Mouse (Mus musculus): ENCODE data around the gene Plcl1.

The Plcl1 gene

DNA sequence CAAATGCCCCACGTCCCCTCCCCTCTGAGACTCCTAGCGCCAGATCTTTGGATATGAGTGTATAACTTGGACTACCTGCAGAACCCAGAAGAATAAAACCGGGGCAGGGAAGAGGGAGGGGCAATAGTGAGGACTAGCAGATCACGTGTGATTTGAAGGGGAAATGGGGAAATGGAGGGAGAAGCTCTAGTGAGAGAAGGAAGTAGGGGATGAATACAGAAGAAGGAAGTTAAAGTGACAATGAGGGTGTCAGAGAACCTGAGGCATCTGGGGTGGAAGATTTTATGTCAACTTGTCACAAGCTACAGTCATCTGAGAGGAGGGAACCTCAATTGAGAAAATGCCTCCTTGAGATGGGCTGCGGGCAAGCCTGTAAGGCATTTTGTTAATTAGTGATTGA is 119.4 kb downstream of the Plcl1 start:
- no peak for DNase-seq (ENCODE audit: low spot score)

DNA sequence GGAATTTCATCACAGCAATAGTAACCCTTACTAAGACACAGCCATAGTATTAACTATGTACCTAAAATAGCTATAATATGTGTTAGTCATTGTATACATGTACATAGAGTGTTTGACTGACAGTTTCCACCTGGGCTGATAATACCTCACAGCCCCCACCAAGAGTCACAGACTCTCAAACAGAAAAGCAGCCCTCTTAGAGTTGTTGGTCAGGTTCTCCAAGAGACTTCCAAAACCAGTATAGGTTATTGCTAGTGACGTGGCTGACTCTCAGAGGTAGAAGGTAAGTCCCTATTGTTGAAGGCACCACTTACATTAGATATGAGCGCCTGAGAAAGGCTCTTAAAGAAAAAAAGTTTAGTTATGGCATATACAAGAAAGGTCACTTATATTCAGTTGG is 120.0 kb downstream of the Plcl1 start:
- DNase-seq (ENCODE audit: low spot score): no peak

DNA sequence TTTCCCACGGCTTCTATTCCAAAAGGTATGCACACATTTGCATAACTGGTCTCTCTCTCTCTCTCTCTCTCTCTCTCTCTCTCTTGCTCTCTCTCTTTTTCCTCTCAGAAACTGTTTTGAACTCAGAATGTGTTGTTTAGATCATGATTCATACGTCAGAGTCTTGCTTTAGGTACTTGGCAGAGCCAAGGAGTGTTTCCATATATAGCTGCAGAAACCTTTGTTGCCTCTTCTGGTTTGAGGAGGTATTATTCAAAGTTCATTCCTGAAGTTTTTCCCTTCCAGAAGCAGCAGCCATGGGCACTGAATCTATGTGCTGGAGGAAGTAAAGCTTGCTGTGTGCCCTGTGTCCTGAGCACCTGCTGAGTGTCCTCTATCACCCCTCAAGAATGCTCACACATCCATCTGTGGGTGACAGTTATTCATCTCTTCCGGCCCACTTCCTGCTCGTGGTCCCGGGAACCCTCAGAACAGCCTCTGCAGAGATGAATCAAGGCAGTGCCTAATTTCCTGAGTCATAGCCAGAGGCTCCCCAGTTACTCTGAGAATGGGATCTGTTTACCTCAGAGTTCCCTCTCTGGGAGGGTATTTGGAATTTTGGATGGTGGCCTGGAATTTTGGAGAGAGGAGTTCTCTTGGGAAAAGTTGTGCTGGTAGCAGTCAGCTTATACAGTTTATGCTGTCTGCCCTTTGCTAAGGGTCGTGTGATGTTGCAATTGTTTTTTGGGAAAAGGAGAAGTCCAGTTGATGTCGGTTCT is 123.0 kb downstream of the Plcl1 start:
- no peak for DNase-seq (ENCODE audit: low spot score)

DNA sequence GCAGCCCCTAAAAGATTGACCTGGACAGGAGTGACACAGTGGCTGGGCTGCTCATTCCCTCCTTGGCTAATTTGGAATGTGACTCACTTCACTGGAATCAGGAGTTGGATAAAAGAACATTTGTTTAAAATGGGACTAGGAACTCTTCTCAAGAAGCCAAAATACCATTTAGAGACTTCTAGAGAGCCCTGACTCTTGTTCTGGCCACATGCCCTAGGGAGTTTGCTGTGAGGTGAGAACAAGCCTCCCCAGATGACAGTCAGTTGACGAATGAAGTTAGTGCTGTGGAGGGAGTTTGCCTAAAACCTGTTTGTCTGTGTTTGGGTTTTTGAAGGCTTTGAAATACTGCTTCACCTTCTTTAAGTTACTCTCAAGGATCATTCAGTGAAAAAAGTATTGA is 128.1 kb downstream of the Plcl1 start:
- no peak for DNase-seq (ENCODE audit: low spot score)

DNA sequence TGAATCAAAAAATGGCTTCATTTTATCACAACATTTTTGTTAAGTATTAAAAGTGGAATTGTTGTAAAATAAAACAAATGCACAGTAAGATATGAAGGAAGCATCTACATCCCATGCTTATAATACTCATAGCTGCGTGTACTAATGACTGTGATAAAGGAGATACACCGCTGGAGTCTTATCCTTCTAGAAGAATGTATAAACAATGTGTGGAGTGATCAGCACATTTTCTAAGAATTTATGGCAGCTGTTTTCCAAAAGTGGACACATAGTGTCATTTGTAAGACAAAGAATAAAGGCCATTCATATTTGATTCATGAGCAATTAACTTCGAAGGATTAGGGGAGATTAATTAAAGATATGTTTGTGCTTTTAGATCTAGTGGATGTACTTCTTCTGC is 148.7 kb downstream of the Plcl1 start:
- DNase-seq (ENCODE audit: low spot score): no peak

DNA sequence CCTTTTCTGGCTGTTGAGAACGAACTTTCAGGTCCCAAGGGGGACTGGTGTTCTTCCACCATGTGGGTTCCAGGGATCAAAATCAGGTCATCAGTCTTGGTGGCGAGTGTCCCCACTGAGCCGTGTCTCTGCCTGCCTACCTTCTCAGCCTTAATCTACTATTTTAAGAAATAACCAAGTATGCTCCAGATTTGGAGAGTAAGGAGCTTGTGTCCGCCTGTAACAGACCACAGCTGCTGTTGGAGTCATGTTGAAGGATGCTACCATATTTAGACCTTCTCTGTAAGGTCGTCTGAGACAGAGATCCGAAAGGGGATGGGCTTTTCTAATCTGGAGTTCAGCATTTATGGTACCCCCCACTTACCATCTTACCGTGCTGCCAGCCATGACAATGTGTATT is 152.2 kb downstream of the Plcl1 start:
- no peak for DNase-seq (ENCODE audit: low spot score)

DNA sequence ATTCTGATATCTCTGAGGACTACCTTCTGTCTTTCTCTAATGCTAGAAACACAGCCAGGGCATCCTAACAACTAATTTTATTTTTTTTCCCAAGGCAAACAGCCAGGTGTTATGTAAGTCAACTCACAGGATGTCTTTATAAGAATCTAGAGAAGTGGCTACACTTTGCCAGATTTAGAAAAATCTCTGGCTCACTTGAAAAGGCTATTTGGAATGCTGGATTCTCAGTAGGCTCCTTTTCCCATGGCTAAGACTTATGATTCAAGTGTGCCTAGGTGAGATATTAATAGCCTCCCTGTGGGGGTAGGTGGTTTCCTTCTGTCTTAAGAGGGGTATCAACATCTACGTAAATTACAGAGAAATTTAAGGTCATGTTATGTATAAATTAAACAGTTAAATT is 152.7 kb downstream of the Plcl1 start:
- no peak for DNase-seq (ENCODE audit: low spot score)

DNA sequence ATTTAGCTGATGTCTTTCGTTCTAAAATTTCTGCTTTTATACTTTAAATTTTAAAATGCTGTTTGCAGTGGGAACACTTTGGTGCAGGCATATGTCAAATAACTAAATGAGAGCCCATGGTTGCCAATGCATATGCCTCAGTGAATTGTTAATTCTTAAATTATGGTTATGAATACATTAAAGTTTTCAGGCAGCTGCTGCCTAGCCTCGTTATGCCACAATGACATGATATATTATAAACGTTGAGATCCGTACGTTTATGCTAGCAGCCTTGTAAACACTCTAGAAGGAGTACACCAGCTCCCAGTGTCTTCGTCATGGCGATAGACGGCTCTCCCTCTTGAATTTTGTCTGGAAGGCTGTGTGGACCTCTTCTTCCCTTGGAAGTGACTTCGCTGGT is 154.3 kb downstream of the Plcl1 start:
- DNase-seq (ENCODE audit: low spot score): no peak

DNA sequence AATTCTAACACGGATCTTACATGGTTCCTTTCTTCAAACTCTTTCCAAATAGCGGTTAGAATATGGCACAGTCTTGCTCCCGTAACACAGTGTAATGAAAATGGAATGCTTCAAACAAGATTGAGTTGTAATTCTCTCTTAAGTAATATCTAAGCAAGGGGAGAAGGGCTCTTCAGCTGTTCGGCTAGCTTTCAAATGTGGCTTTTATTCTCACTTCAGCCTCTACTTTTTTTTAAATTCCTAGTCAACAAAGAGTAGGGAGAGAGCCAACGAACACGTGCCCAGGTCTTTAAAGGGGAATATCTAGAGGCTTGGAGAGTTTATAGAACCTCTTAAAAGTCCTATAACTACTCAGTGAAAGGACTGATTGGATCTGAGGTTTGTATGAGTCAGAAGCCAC is 160.2 kb downstream of the Plcl1 start:
- DNase-seq (ENCODE audit: low spot score): no peak

DNA sequence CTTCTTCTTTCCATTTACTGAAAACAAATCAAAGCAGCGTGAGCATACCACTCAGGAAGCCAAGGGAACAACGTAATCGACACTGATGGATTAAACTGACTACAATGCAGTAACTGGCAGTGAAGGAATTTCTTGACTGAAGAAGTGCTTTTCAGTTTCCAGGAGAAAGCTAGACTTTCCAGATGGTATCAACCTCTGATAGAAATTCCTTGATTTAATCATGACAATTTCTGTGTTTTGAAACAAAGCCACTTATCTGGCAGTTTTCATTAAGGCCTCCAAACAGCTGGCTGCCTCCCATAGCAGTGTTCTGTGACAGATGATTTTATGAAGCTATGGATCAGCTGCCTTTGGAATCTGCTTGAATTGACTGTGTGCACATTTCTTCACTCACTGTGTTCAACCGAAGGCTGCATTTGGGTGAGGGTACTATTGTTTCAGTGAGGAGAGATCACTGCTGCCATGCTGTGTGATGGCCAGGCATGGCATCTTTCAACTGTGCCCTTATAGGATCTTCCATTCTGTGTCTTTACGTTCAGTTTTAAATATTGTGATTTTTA is 162.2 kb downstream of the Plcl1 start:
- DNase-seq (ENCODE audit: low spot score): no peak

DNA sequence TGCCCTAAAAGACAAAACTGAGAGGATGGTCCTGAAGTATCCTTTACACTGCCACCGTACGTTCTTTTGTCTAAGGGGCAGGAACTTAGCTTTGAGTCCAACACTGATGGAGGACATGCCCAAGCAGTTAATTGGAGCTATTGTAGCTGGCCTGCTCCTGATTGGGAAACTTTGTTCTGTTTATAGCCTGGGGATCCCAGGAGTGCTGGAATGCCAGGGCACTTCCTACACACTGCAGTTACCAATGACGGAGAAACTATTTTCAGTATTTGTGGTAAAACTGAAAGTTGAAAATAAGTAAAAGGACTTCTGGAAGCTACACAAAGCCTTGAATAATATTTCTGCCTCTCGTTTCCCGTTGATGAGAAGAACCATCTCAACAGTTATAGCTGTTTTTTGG is 164.5 kb downstream of the Plcl1 start:
- no peak for DNase-seq (ENCODE audit: low spot score)

DNA sequence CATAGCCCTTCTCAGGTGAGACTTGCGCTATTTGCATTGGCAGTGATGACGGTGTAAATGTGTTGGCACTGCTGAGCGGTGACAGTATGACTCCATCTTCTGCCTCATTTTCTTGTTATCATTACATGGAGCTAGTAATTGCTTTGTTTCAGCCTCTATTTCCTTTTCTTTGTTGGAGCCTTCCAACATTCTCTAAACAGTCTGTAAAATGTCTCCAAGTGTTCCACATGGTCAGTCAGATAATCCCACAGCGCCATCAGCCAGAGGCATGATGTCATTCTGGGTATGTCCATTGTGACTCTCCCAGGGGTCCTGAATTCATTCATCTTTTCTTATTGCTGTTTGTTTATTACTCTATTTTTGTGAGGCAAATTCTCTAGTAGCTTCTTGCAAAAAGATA is 165.7 kb downstream of the Plcl1 start:
- no peak for DNase-seq (ENCODE audit: low spot score)

DNA sequence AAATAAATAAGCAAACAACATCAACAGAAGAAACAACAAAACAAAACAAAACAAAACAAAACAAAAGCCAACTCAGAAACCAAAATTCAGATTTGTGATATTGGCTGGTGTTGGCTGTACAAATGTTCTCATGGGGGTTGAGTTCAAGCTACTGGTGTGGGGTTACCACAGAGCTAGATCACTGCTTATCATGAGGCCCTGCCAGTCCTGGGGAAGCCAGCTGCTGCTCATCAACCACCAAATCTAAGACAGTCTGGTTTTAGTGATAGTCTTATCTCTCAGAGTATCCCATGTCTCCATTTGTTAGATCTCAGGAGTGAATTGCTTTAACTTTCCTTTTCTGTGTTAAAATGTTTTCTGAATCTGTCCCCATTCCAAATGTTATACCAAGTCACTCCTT is 166.5 kb downstream of the Plcl1 start:
- no peak for DNase-seq (ENCODE audit: low spot score)

DNA sequence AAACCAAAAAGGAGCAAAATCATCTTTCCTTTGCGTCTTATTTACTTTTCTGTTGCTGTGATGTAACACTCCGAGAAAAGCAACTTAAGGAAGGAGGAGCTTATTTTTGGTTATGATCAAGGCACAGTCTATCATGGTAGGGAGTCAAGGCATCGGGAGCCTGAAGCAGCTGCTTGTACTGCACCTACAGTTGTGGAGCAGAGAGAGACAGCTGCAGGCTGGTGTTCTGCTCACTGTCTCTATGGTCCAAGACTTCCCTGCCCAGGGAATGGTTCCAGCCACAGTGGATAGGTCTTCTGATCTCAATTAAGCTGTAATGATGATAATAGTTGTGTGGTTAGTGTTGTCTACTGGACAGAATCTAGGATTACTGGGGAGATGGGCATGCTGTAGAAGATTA is 166.9 kb downstream of the Plcl1 start:
- DNase-seq (ENCODE audit: low spot score): no peak

DNA sequence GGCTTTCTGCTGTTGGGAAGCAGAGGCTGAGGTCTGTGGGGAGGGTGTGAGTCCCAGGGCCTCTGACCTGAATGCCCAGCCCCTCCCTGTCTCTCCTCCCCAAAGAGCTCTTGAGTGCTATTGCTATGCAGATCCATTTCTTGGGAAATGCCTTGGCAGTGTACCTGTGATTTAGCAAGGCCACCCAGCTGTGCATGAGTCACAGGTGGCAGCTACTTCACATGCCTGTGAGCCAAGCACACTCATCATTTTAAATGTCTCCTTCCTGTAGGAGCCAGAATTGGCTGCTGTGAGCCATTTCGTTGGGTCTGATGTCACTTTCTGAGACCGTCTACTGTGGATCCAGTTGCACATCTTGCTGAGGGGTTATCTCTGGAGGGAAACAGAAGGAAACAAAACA is 170.2 kb downstream of the Plcl1 start:
- DNase-seq (ENCODE audit: low spot score): peak; percentile 31

DNA sequence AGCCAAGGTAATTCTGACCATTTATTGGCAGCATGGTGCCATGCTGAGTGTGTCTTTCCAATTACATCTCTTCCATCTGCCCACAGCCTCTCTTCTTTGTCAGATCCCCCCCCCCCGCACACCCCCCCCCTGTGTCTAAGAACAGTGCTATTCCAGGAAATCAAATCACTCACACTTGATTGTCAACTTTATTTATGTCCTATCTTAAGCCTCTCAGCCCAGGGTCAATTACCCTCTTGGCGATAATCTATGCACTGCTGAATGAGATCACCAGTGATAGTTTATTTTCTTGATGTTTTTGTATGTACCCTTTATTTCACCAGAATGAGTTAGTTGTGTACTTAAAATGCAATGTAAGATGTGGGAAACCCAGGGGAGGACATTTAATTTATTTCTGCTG is 176.0 kb downstream of the Plcl1 start:
- no peak for DNase-seq (ENCODE audit: low spot score)

DNA sequence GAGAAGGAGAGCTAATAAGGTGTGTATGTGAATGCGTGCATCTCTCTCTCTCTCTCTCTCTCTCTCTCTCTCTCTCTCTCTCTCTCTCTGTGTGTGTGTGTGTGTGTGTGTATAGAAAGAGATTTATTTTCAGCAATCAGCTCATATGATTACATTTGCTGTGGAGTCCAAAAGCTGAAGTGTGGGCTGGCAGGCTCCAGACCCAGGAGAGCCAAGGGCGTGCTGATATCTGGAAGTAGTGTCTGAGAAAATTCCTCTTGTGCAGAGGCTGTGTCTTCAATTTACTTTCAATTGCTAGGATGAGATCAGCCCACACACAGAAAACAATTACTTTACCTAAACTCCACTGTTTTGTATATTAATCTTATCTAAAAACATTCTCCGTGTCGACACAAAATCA is 179.7 kb downstream of the Plcl1 start:
- no peak for DNase-seq (ENCODE audit: low spot score)

DNA sequence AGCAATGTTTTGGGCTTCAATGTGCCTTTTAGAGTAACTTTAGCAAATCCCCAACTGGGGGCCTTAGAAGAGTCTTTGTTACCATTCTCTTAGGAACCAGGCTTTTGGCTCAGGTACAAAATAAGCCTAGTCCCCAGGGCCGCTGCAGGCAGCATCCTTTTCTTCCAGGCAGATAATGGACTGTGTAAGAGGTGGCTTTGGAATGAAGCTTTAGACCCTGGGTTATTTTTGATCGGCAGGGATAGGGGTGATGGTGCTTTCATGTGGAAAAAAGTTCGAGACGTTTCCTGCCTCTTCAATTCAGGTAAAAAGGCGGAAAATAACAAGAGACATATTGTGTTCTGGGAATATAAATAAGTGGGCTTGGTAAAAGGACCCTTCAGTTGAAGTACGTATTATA is 182.4 kb downstream of the Plcl1 start:
- no peak for DNase-seq (ENCODE audit: low spot score)

DNA sequence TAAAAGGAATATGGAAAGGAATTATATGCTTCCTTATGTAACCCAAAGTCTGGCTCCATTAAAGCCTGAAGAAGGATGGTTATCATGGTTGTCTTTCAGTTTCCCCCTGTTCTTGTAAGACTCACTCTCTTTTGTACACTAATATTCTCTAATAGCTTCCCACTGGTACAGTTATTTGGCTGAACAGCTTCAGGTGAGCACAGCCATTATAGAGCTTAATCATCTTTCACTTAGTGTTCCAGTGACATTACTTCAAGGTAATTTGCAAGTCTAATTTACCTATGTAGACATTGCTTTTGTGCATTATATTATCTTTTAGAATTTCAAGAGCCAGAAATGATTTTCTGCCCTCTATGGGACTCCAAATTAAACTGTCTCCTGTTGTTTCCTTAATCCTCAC is 184.3 kb downstream of the Plcl1 start:
- no peak for DNase-seq (ENCODE audit: low spot score)

DNA sequence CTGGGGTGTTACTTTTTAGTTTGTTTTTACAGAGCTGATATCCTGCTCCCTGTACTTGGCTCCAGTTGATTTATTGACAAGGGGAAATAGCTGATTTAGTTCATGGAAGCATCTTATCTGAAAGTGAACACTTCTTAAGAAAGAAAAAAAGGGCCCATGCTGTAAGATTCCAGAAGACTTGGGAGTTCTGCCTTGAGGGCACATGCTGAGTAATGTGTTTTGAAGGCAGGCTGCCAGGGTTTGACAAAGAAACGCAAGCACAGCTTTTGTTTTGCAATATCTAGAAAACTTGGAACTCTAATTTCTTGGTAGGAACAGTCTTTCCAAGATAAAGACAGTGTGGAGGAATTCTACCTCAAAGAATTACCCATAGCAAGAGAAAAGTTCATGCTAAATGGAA is 194.8 kb downstream of the Plcl1 start:
- peak; percentile 19 for DNase-seq (ENCODE audit: low spot score)

DNA sequence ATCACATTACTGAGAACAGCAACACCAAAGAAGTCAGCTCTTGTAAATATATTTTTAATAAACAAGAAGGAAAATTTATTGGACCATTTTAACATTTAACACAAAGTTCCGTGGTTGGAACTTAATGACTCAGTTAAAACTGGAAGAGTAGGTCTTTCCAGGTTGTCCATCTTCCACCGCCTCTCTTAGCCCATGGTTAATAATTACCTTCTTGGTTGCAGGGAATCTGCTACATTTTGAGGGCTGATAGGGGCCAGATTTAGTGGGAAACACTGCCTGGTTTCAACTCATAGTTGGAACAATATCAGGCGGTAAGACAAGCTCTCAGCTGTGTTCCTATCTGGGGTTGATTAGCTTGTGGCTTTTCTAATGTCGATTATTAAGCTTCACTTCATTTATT is 198.9 kb downstream of the Plcl1 start:
- DNase-seq (ENCODE audit: low spot score): no peak

DNA sequence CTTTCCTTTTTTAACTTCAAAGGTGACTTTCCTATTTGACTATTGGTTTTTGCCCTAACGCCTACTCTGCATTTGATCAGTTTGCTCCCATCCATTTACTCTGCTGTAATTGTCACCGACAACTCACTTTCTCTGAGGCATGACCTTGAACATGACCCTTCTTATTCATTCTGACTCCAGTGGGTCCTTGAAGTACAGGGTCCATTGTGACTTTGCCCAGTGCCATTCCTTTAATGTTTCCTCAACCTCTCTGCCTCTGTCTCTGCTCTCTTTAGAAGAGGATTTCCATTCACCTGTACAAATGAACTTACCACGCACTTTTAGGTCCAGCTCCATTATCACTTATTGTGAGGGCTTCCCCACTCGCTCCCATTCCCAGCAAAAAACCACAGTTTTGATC is 199.7 kb downstream of the Plcl1 start:
- no peak for DNase-seq (ENCODE audit: low spot score)

DNA sequence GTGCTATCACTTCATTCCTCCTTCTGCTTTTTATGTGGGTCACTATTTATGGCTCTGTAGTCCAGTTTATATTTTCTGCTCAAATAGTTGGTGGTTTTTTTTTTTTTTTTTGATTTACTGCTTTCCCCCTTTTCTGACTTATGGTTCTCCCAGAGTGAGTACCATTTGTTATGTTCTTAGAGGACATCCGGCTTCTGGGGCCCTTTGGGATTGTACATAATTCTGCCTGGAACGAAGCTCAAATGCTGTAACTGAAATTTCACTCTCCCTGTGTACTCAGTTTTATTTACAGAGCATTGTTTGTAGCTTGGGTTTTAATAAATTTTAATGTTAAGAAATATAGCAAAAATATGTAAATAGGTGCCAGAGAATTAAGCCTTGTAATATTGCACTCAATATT is 200.2 kb downstream of the Plcl1 start:
- DNase-seq (ENCODE audit: low spot score): no peak

DNA sequence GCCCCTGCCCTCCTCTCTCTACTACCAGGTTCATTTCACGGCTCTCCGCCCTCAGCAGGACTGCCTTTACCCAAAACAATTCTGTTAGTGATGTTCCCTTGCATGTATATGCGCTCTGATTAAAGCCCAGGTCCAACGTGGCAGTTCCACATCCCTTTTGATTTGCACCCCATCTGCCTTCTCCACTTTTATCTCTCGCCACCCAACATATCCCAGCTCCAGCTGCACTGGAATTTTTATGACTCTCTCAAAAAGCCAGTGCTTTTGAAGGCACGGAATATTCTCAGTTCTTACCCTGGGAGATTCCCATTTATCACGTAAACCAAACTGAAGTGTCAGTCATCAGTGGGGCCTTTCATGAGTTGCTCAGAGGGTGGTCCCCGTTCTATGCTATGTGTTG is 200.7 kb downstream of the Plcl1 start:
- no peak for DNase-seq (ENCODE audit: low spot score)
